Mouse (Mus musculus) megakaryocyte, embryonic 14.5 days (primary cell): Measurements from ENCODE around the gene Prim2. TPM values are rescaled to one million over a fixed set of nuclear protein-coding genes. Genes with fewer than 3 reads are reported as not detected.

Source experiments
- H3K27me3 ChIP-seq: replicated peaks from 2 replicates; pipeline ENCODE3; 2012; ENCODE audit warnings: inconsistent platforms
- H3K36me3 ChIP-seq: replicated peaks from 2 replicates; pipeline ENCODE3; 2012; ENCODE audit warnings: low read length, inconsistent platforms, mixed read lengths
- H3K4me1 ChIP-seq: 2 replicates; pipeline ENCODE4 v1.6.1; 2012; ENCODE audit warnings: inconsistent platforms
- H3K4me3 ChIP-seq: replicated peaks from 2 replicates; pipeline ENCODE3; 2012; ENCODE audit warnings: moderate library complexity, mild to moderate bottlenecking, inconsistent platforms
- H3K9me3 ChIP-seq: 2 replicates; pipeline ENCODE4 v1.6.1; 2012; ENCODE audit warnings: inconsistent platforms
- FLI1 ChIP-seq: IDR thresholded peaks from 2 replicates; pipeline ENCODE4 v1.6.1; 2012; ENCODE audit warnings: low read length, inconsistent platforms, mixed read lengths
- GATA1 ChIP-seq: IDR thresholded peaks from 3 replicates; pipeline ENCODE4 v1.6.1; 2012; ENCODE audit warnings: mixed read lengths, low read length, inconsistent platforms, borderline replicate concordance
- polyA plus RNA-seq: library from polyadenylated mRNA; stranded (reverse); fragments of >175 nt; gene quantifications from 2 replicates; pipeline ENCODE4 v1.2.3, GENCODE M21; 2012; ENCODE audit warnings: low replicate concordance; ENCODE audit not compliant: insufficient read depth

Gene Prim2
- polyA plus RNA-seq, 1 experiment, result 2.1 TPM

DNA sequence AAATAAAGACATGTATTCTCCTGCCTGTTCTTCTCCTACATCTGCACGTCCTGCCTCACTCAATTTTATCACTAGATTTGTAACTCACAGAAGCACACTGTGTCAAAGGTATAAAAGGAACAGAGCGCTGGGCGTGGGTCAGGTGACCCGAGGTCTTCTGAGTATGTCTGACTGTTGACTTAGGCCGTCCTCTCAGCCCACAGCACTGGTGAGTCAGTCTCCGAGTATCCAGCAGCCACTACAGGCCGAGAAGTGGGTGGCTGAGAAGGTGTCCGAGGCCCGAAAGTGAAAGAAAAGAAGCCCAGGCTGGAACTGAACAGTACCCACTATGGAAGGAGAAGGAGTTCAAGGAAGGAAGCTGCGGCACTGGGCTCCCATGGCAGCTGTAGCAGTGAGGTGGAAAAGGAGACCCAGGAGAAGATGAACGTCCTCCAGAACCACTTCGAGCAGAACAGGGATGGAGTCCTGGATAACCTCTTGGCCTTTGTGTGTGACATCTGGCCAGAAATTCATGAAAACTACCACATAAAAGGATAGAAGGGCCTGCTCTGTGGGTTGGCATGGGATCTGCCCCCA is 11.9 kb downstream of the Prim2 start:
- Histone ChIP-seq H3K36me3 (peaks cover 61% of the 10 kb centered on the region), H3K9me3 (no peaks in the 10 kb centered on the region), H3K27me3 (no peaks in the 10 kb centered on the region), H3K4me1 (no peaks in the 10 kb centered on the region), H3K4me3 (no peak overlapping the region)
- TF ChIP-seq GATA1 (no peak), FLI1 (no peak)

GRCm38 (mm10) chr1:33650875-33651274 is 18.7 kb downstream of the Prim2 start:
- H3K4me1 ChIP-seq, result peaks cover 16% of the 10 kb centered on the region
- no peaks in the 10 kb centered on the region for H3K9me3 ChIP-seq
- no peak overlapping the region for H3K4me3 ChIP-seq
- no peaks in the 10 kb centered on the region for H3K27me3 ChIP-seq
- TF ChIP-seq FLI1 (no peak), GATA1 (no peak)
- H3K36me3 ChIP-seq, result peaks cover 43% of the 10 kb centered on the region

DNA sequence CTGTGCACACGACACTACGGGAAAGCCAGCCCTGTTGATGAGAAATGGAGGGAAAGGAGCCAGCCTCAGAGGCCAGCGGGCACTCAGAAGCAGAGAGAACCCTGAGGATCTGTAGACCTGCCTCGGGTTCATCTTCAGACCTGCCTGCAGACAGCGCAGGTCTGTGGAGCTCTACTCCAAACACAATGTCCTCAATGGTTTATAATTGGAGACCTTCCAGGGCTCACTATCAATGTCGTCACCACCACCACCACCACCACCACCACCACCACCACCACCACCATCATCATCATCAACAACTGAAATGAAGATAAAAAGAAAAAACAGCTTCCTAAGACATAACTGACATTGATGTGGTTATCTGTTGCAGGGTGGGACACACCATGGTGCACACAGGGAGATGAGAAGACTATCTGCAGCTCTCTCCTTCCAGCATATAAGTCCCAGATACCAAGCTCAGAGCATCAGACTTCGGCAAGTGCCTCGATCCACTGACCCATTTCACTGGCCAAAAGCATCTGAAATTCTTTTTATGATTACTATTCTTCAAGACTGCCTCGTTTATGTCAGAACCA is 20.0 kb downstream of the Prim2 start:
- Histone ChIP-seq H3K36me3 (peaks cover 43% of the 10 kb centered on the region), H3K27me3 (no peaks in the 10 kb centered on the region), H3K4me1 (peaks cover 25% of the 10 kb centered on the region), H3K9me3 (no peaks in the 10 kb centered on the region), H3K4me3 (no peak overlapping the region)
- TF ChIP-seq FLI1 (no peak), GATA1 (no peak)

DNA sequence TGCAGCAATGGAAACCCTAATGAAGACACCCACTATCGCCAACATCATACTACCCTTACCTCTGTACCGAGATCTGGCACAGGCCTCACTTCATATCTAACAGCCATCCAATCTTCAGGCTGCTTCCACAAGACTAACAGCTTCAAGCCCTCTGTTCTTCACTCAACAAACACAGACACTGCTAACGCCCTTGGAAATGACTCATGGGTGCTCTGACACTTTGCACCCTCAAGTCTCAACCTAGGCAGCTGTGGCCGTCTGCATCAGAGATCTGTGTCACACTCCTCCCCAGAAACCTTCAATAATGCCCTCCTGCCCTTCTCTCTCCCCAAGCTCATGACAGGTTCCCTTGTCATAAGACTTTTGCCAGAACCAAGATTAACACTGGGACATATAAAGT is 20.6 kb downstream of the Prim2 start:
- TF ChIP-seq GATA1 (no peak), FLI1 (no peak)
- Histone ChIP-seq H3K9me3 (no peaks in the 10 kb centered on the region), H3K4me3 (no peak overlapping the region), H3K27me3 (no peaks in the 10 kb centered on the region), H3K4me1 (peaks cover 29% of the 10 kb centered on the region), H3K36me3 (peaks cover 49% of the 10 kb centered on the region)

- peaks cover 35% of the 10 kb centered on the region for H3K4me1 ChIP-seq
- H3K4me3 ChIP-seq, result no peak overlapping the region
- H3K27me3 ChIP-seq, result no peaks in the 10 kb centered on the region
- peaks cover 63% of the 10 kb centered on the region for H3K36me3 ChIP-seq
- H3K9me3 ChIP-seq, result no peaks in the 10 kb centered on the region
- TF ChIP-seq FLI1 (no peak), GATA1 (no peak)
Measured at GRCm38 (mm10) chr1:33647661-33648060, 21.9 kb downstream of the Prim2 start.

DNA sequence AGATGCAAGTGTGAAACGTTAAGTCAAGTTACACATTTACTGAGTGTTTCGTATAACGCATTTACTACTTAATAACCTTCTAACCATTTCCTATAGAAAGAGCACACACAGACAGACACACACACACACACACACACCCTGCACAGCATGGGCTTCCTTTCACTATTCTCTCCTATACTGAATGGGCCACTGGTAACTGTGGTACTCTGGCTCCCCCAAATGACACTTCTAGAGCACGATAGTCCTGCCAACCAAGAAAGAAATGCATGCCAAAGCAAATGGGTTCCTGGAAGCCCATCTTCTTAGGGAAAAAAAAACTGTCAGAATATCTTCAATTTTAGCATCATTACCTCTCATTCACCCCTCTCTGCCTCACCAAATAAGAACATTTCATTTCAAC is 22.4 kb downstream of the Prim2 start:
- peaks cover 40% of the 10 kb centered on the region for H3K4me1 ChIP-seq
- H3K27me3 ChIP-seq, result no peaks in the 10 kb centered on the region
- peaks cover 66% of the 10 kb centered on the region for H3K36me3 ChIP-seq
- no peak for TF ChIP-seq FLI1
- no peak for TF ChIP-seq GATA1
- peaks cover 3% of the 10 kb centered on the region; the same call in 1 of the 2 replicates for H3K9me3 ChIP-seq
- no peak overlapping the region for H3K4me3 ChIP-seq

DNA sequence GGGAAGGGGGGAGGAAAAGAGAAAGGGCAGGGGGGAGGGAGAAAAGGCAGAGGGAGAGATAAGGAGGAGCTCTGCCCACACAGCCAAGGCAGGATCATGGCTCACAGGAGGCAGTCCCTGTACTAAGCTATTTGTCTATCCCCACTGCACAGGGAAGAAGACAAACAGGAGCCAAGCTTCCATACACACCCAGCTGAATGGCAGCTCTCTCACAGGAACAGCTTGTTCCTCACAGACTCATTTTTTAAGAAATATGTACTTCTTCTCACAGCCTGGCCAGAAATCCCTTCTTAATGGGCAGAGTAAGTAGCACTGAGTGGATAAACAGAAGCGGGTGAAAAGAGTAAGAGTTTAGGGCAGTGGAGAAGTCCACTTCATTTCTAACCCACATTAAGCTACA is 23.9 kb downstream of the Prim2 start:
- Histone ChIP-seq H3K36me3 (peaks cover 66% of the 10 kb centered on the region), H3K27me3 (no peaks in the 10 kb centered on the region), H3K9me3 (peaks cover 3% of the 10 kb centered on the region; the same call in 1 of the 2 replicates), H3K4me1 (peaks cover 39% of the 10 kb centered on the region), H3K4me3 (peak overlapping the region; percentile 79)
- no peak for TF ChIP-seq FLI1
- no peak for TF ChIP-seq GATA1

DNA sequence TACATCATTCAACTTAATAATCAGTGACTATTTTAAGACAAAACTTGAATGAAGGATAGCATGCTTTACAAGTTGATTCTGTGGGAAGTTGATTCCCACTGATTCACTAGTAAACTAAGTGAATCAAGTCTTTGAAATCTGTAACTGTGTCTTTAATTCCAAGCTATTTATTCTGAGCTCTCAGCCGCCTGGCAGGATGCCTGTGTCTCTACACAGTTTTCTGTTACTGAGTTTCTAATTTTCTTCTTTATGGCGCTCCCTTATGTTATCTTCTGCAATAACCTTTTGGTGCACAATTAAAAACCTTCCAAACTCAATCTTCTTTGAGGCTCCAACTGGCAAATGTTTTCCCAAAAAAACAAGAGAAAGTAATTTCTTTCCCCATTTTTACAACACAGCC is 28.5 kb downstream of the Prim2 start:
- no peaks in the 10 kb centered on the region for H3K27me3 ChIP-seq
- H3K36me3 ChIP-seq, result peaks cover 77% of the 10 kb centered on the region
- H3K9me3 ChIP-seq, result peaks cover 10% of the 10 kb centered on the region
- H3K4me3 ChIP-seq, result no peak overlapping the region
- peaks cover 36% of the 10 kb centered on the region for H3K4me1 ChIP-seq
- TF ChIP-seq FLI1 (no peak), GATA1 (no peak)

DNA sequence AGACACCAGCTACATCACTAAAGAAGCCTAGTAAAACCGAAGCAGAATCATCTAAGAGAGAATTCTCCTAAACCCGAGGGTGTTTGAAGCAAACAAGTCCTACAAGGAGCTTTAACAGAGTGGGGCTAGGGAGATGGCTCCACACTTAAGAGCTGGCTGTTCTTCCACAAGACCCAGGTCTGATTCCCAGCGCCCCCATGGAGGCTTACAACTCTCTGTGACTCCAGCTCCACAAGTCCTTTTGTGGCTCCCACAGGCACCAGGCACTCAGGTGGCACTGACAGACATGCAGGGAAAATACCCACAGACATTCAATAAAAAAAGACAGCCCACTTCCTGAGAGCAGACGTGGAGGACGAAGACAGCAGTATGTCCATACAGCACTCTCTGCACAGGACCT is 29.5 kb downstream of the Prim2 start:
- TF ChIP-seq FLI1 (no peak), GATA1 (no peak)
- Histone ChIP-seq H3K9me3 (peaks cover 10% of the 10 kb centered on the region), H3K27me3 (no peaks in the 10 kb centered on the region), H3K4me1 (peaks cover 29% of the 10 kb centered on the region), H3K4me3 (no peak overlapping the region), H3K36me3 (peaks cover 81% of the 10 kb centered on the region)

DNA sequence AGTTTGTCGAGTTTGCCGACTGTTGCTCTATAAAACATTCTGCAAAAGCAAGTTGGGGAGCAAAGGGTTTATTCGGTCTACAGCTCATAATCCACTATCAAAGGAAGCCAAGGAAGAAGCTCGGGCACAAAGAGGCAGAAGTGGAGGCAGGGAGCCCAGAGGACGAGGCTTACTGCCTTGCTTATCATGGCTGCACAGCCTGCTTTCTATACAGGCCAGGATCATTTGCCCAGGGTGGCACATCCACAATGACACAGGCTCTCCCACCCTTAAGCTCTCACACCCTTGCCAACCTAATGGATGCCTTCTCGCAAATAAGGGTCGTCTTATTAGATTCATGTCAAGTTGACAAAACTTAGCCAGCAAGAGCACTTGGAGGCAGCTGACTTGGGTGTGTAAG is 30.4 kb downstream of the Prim2 start:
- Histone ChIP-seq H3K36me3 (peaks cover 82% of the 10 kb centered on the region), H3K4me1 (peaks cover 21% of the 10 kb centered on the region), H3K27me3 (no peaks in the 10 kb centered on the region), H3K4me3 (no peak overlapping the region), H3K9me3 (peaks cover 10% of the 10 kb centered on the region)
- no peak for TF ChIP-seq FLI1
- no peak for TF ChIP-seq GATA1

DNA sequence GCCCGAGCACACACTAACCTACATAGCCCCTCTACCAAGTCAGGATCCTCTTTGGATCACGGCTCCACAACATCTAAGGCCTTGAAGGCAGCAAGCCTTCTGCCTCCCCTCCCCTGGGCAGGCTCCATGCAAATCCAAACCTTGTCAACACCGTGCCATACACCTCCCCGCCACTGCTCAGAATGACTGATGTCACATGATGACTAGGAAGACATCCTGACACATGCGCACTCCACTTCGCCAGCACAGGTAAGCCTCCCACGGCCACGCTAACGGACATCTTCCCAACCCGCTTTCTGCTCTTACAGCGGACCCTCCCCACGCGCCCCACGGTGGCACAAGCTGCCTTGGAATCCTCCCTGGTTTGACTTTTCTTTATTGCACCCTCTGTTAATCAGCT is 31.8 kb downstream of the Prim2 start:
- TF ChIP-seq GATA1 (no peak), FLI1 (no peak)
- peaks cover 15% of the 10 kb centered on the region for H3K4me1 ChIP-seq
- H3K36me3 ChIP-seq, result peaks cover 82% of the 10 kb centered on the region
- peaks cover 10% of the 10 kb centered on the region for H3K9me3 ChIP-seq
- no peak overlapping the region for H3K4me3 ChIP-seq
- no peaks in the 10 kb centered on the region for H3K27me3 ChIP-seq
